Mouse (Mus musculus) heart, adult 2 months (tissue): ENCODE measurements at regions not wholly inside any gene's neighbourhood (a gene's known extent, or its start where the extent isn't known, plus 50 kb on each side); places are given as distances from the start of the nearest gene placed in this dataset.

Source experiments
- CTCF ChIP-seq: fragments of 200-600 bp; IDR thresholded peaks from 2 replicates; pipeline ENCODE4 v1.8.1; 2022; ENCODE audit warnings: antibody characterized with exemption, mild to moderate bottlenecking, moderate library complexity
- POLR2A ChIP-seq: fragments of 200-500 bp; IDR thresholded peaks from 2 replicates; pipeline ENCODE4 v1.6.1; 2011; ENCODE audit warnings: mild to moderate bottlenecking, low read depth, low read length, control low read depth; ENCODE audit not compliant: insufficient read depth

GRCm38 (mm10) chr14:9285606-9286002 is 619.6 kb upstream of the 4930452B06Rik start:
- TF ChIP-seq POLR2A (no peak), CTCF (no peak)
